Mouse (Mus musculus) MEL (cell line): ENCODE measurements around the gene Prrx2. TPM values are rescaled to one million over a fixed set of nuclear protein-coding genes. Genes with fewer than 3 reads are reported as not detected.

ENCODE experiments used
- DNase-seq: peaks from one replicate; pipeline ENCODE4 v3.0.0; 2011; ENCODE audit warnings: low read depth, low spot score
- H3K27ac ChIP-seq: 2 replicates; pipeline ENCODE4 v1.5.1; 2012; ENCODE audit warnings: low read depth, mild to moderate bottlenecking, control low read depth, low read length, moderate library complexity; ENCODE audit not compliant: control insufficient read depth
- H3K27me3 ChIP-seq, 2 experiments: fragments of 150-350 bp in 1 of 2; sonication (generic) in 1 of 2; 2 replicates each; pipeline ENCODE4 v1.6.1; 2012; ENCODE audit warnings: low read length in 2 of 2, mild to moderate bottlenecking in 2 of 2, improper control_type of control experiment in 1 of 2, moderate library complexity in 1 of 2; ENCODE audit not compliant: insufficient read depth in 2 of 2, control insufficient read depth in 1 of 2
- H3K36me3 ChIP-seq, 2 experiments: 2 replicates each; pipeline ENCODE4 v1.6.1; 2012 to 2014; ENCODE audit warnings: low read length in 2 of 2, improper control_type of control experiment in 1 of 2, inconsistent platforms in 1 of 2, mild to moderate bottlenecking in 1 of 2; ENCODE audit not compliant: insufficient read depth in 2 of 2, control insufficient read depth in 1 of 2
- H3K4me1 ChIP-seq, 2 experiments: fragments of 150-350 bp in 1 of 2; sonication (generic) in 1 of 2; 2 replicates each; pipeline ENCODE4 v1.6.1; 2012; ENCODE audit warnings: low read length in 2 of 2, improper control_type of control experiment in 1 of 2, mild to moderate bottlenecking in 1 of 2; ENCODE audit not compliant: insufficient read depth in 2 of 2, control insufficient read depth in 1 of 2
- H3K4me3 ChIP-seq, 2 experiments: fragments of 150-350 bp in 1 of 2; sonication (generic) in 1 of 2; 2 replicates each; pipeline ENCODE4 v1.5.1; 2012; ENCODE audit warnings: low read depth in 2 of 2, low read length in 2 of 2, mild to moderate bottlenecking in 2 of 2, moderate library complexity in 2 of 2, control low read depth in 1 of 2, improper control_type of control experiment in 1 of 2; ENCODE audit not compliant: control insufficient read depth in 1 of 2, insufficient read depth in 1 of 2
- H3K79me2 ChIP-seq: 2 replicates; pipeline ENCODE4 v1.6.1; 2012; ENCODE audit warnings: mild to moderate bottlenecking, low read length, moderate library complexity; ENCODE audit not compliant: control insufficient read depth, poor library complexity, insufficient read depth
- H3K9ac ChIP-seq: 2 replicates; pipeline ENCODE4 v1.6.1; 2012; ENCODE audit warnings: low read depth, mild to moderate bottlenecking, control low read depth, low read length, moderate library complexity; ENCODE audit not compliant: control insufficient read depth, poor library complexity, severe bottlenecking
- H3K9me3 ChIP-seq: fragments of 150-350 bp; sonication (generic); replicated peaks from 2 replicates; pipeline ENCODE4 v1.6.1; 2012; ENCODE audit warnings: mild to moderate bottlenecking, low read length, improper control_type of control experiment, moderate library complexity; ENCODE audit not compliant: insufficient read depth
- BHLHE40 ChIP-seq: IDR thresholded peaks from 2 replicates; pipeline ENCODE4 v1.6.1; 2012; ENCODE audit warnings: low read depth, mild to moderate bottlenecking, inconsistent platforms, low read length, improper control_type of control experiment, borderline replicate concordance
- CHD1 ChIP-seq: IDR thresholded peaks from 2 replicates; pipeline ENCODE4 v1.6.1; 2012; ENCODE audit warnings: low read depth, mild to moderate bottlenecking, inconsistent platforms, low read length, improper control_type of control experiment
- CHD2 ChIP-seq: IDR thresholded peaks from 2 replicates; pipeline ENCODE4 v1.6.1; 2011; ENCODE audit warnings: low read length, improper control_type of control experiment
- ELF1 ChIP-seq: IDR thresholded peaks from 2 replicates; pipeline ENCODE4 v1.6.1; 2014; ENCODE audit warnings: low read depth, mild to moderate bottlenecking, inconsistent platforms, low read length, improper control_type of control experiment, moderate library complexity
- EP300 ChIP-seq, 2 experiments: IDR thresholded peaks; 2 replicates each; pipeline ENCODE4 v1.6.1; 2011; ENCODE audit warnings: improper control_type of control experiment in 2 of 2, low read length in 2 of 2, low read depth in 1 of 2, mild to moderate bottlenecking in 1 of 2
- ETS1 ChIP-seq: IDR thresholded peaks from 2 replicates; pipeline ENCODE4 v1.6.1; 2012; ENCODE audit warnings: low read depth, mild to moderate bottlenecking, inconsistent platforms, low read length, improper control_type of control experiment, moderate library complexity
- GATA1 ChIP-seq: IDR thresholded peaks from 2 replicates; pipeline ENCODE4 v1.6.1; 2011; ENCODE audit warnings: low read depth, low read length, improper control_type of control experiment
- HCFC1 ChIP-seq: IDR thresholded peaks from 2 replicates; pipeline ENCODE4 v1.6.1; 2012; ENCODE audit warnings: low read depth, mild to moderate bottlenecking, inconsistent platforms, low read length, improper control_type of control experiment, moderate library complexity
- JUND ChIP-seq: IDR thresholded peaks from 2 replicates; pipeline ENCODE4 v1.6.1; 2011; ENCODE audit warnings: low read depth, mild to moderate bottlenecking, improper control_type of control experiment, low read length
- MAFK ChIP-seq: IDR thresholded peaks from 2 replicates; pipeline ENCODE4 v1.6.1; 2011; ENCODE audit warnings: low read depth, mild to moderate bottlenecking, low read length, improper control_type of control experiment, borderline replicate concordance
- MAX ChIP-seq: IDR thresholded peaks from 2 replicates; pipeline ENCODE4 v1.6.1; 2011; ENCODE audit warnings: low read length, improper control_type of control experiment
- MEF2A ChIP-seq: IDR thresholded peaks from 2 replicates; pipeline ENCODE4 v1.6.1; 2014; ENCODE audit warnings: low read depth, mild to moderate bottlenecking, inconsistent platforms, low read length, improper control_type of control experiment; ENCODE audit not compliant: poor library complexity, insufficient replicate concordance, severe bottlenecking; ENCODE audit errors: extremely low read depth
- NELFE ChIP-seq: IDR thresholded peaks from 2 replicates; pipeline ENCODE4 v1.6.1; 2011; ENCODE audit warnings: low read depth, low read length, improper control_type of control experiment
- POLR2A ChIP-seq, 2 experiments: IDR thresholded peaks; 2 replicates each; pipeline ENCODE4 v1.6.1; 2011 to 2012; ENCODE audit warnings: low read length in 2 of 2, mild to moderate bottlenecking in 2 of 2, control low read depth in 1 of 2, improper control_type of control experiment in 1 of 2, low read depth in 1 of 2, moderate library complexity in 1 of 2; ENCODE audit not compliant: control insufficient read depth in 1 of 2, insufficient read depth in 1 of 2, poor library complexity in 1 of 2
- POLR2AphosphoS2 ChIP-seq: IDR thresholded peaks from 2 replicates; pipeline ENCODE4 v1.6.1; 2011; ENCODE audit warnings: low read length, improper control_type of control experiment
- SIN3A ChIP-seq: IDR thresholded peaks from 2 replicates; pipeline ENCODE4 v1.6.1; 2012; ENCODE audit warnings: low read length, improper control_type of control experiment, inconsistent platforms
- ZC3H11A ChIP-seq: IDR thresholded peaks from 2 replicates; pipeline ENCODE4 v1.6.1; 2012; ENCODE audit warnings: low read depth, mild to moderate bottlenecking, inconsistent platforms, low read length, improper control_type of control experiment
- ZKSCAN1 ChIP-seq: IDR thresholded peaks from 2 replicates; pipeline ENCODE4 v1.6.1; 2012; ENCODE audit warnings: low read depth, mild to moderate bottlenecking, inconsistent platforms, low read length, improper control_type of control experiment, moderate library complexity
- ZMIZ1 ChIP-seq: IDR thresholded peaks from 2 replicates; pipeline ENCODE4 v1.6.1; 2012; ENCODE audit warnings: low read depth, mild to moderate bottlenecking, inconsistent platforms, low read length, improper control_type of control experiment, moderate library complexity
- ZNF384 ChIP-seq: IDR thresholded peaks from 2 replicates; pipeline ENCODE4 v1.6.1; 2012; ENCODE audit warnings: low read depth, mild to moderate bottlenecking, inconsistent platforms, low read length, improper control_type of control experiment
- polyA plus RNA-seq, 2 experiments: library from polyadenylated mRNA; stranded (reverse) in 1 of 2; unstranded in 1 of 2; fragments of >175 nt in 1 of 2; fragments of >200 nt in 1 of 2; gene quantifications; 2 replicates each; pipeline versions ENCODE4 v1.2.1 to v1.2.4; 2012; ENCODE audit warnings: low replicate concordance in 2 of 2, low read depth in 1 of 2; ENCODE audit not compliant: insufficient read length in 2 of 2, insufficient read depth in 1 of 2, missing spikeins in 1 of 2
- total RNA-seq: library from RNA; depleted of rRNA; stranded (reverse); fragments of 300-350 nt; gene quantifications from 2 replicates; pipeline ENCODE4 v1.2.3, GENCODE M21; 2012

The Prrx2 gene
- total and polyA plus RNA-seq, 3 experiments: not detected

- TF ChIP-seq ZMIZ1: no peak
- TF ChIP-seq MAFK: no peak
- TF ChIP-seq POLR2A (IDR thresholded peaks at IDR 0.05; ENCODE audit: control insufficient read depth in 1 of 2, insufficient read depth in 1 of 2, low read depth in 1 of 2, low read length in 2 of 2, poor library complexity in 1 of 2): no peak
- TF ChIP-seq GATA1: no peak
- no peak for TF ChIP-seq JUND
- no peak for TF ChIP-seq MEF2A
- no peak for TF ChIP-seq CHD1
- no peak for TF ChIP-seq EP300 (IDR thresholded peaks at IDR 0.05; ENCODE audit: low read depth in 1 of 2, low read length in 2 of 2)
- TF ChIP-seq HCFC1: no peak
- TF ChIP-seq BHLHE40: no peak
- TF ChIP-seq ETS1: no peak
- TF ChIP-seq SIN3A: no peak
- no peak for TF ChIP-seq CHD2
- TF ChIP-seq MAX: no peak
- Histone ChIP-seq H3K9ac (no peak overlapping the region), H3K27me3 (peaks cover 0 to 11% of the 10 kb centered on the region in 2 experiments; a peak in 3 of 4 replicates), H3K4me3 (no peak overlapping the region), H3K4me1 (no peaks in the 10 kb centered on the region), H3K27ac (no peak overlapping the region), H3K79me2 (no peaks in the 10 kb centered on the region), H3K36me3 (no peaks in the 10 kb centered on the region), H3K9me3 (no peaks in the 10 kb centered on the region)
- DNase-seq: no peak
Observed at GRCm38 (mm10) chr2:30846723-30847122, 12.0 kb downstream of the Prrx2 start.

DNA sequence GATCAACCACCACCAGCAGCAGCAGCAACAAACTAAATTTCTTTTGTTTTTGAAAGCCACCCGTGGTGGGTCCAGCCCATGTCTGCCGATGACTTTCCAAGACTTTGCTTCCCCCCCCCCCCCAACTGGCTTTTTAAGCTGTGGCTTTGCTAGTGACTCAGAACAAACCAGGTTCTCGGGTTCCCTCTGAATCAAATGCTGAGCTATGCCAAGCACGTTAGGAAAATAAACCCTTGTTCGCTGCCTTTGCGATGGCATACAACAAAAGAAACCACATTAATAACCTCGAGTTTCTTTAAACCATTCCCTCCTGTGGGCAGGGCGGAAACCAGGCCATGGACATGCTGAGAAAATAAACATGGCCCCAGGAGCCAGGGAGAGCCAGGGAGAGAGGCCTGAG is 13.4 kb downstream of the Prrx2 start:
- no peak for DNase-seq
- peaks cover 0 to 5% of the 10 kb centered on the region in 2 experiments; a peak in 3 of 4 replicates for H3K27me3 ChIP-seq
- H3K27ac ChIP-seq: no peak overlapping the region
- no peaks in the 10 kb centered on the region for H3K4me1 ChIP-seq
- no peak overlapping the region for H3K4me3 ChIP-seq
- TF ChIP-seq ELF1 (no peak), ZKSCAN1 (no peak), NELFE (no peak), ZC3H11A (no peak), ZNF384 (no peak), POLR2AphosphoS2 (no peak)
- TF ChIP-seq, all 39 proteins: peak for 0
- Histone ChIP-seq H3K9me3 (no peaks in the 10 kb centered on the region), H3K36me3 (no peaks in the 10 kb centered on the region), H3K79me2 (no peaks in the 10 kb centered on the region), H3K9ac (no peak overlapping the region)
